15 mouse cellular contexts compared by ENCODE assay signal in the genomic region with DNA sequence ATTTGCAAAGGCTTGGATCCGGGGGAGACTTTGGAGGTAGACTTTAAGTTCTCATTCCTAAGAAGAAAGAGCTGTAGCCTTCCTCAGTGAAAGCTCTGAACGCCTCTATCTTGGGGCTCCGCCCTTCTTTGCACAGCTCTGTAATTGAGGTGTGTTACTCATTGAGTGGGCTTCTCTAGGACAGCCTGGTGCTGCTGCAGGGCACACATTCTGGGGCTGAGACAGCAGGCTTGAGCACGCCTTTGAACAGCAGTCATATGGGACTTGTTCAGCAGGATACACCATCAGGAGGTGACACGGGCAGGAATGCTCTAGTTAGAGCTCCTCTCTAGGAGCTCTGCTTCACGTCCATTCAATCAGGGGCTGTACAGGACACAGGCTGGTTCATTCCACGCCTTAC.
"Had no signal": no experiment of that assay in that cellular context is flagged by ENCODE, and none has a peak within 500 bp of the region (broad histone marks: within the 10 kb centered on the region; RNA-seq: fewer than 3 reads in every experiment).

No protein-coding gene starts in this region.

- H3K4me1 ChIP-seq: kidney, embryonic 15.5 days; midbrain, embryonic 10.5 days; neural tube, embryonic 12.5 days had no signal

- H3K4me3 ChIP-seq: kidney, embryonic 15.5 days; midbrain, embryonic 10.5 days; myocyte; neural tube, embryonic 12.5 days had no signal

- H3K9ac ChIP-seq: kidney, embryonic 15.5 days; liver, embryonic 14.5 days; neural tube, embryonic 12.5 days had no signal

- H3K4me2 ChIP-seq: kidney, embryonic 15.5 days; neural tube, embryonic 12.5 days had no signal

- H3K27me3 ChIP-seq: kidney, embryonic 15.5 days; neural tube, embryonic 12.5 days had no signal

- H3K9me3 ChIP-seq: kidney, embryonic 15.5 days; midbrain, embryonic 10.5 days; neural tube, embryonic 12.5 days had no signal

- H3K27ac ChIP-seq: kidney, embryonic 15.5 days; liver, embryonic 14.5 days; midbrain, embryonic 10.5 days; neural tube, embryonic 12.5 days had no signal

- DNase-seq: kidney, adult 18-20 months; kidney, postnatal 25 days; lung, adult 2 months; lung, postnatal 10 days; lung, postnatal 4 days; midbrain, embryonic 14.5 days; retina, postnatal 1 day; right cerebral cortex, postnatal 14 days; thymus, adult 2 months; thymus, postnatal 25 days had no signal
